Comparison of ENCODE assay signal across 9 mouse cellular contexts in genomic region chr4:125220314-125220713, GRCm38 (mm10).
DNase-seq lines count a peak whose midpoint lies in the region; ATAC-seq and TF ChIP-seq lines count a peak whose summit lies in the region.
"Had no signal": no experiment of that assay in that cellular context is flagged by ENCODE, and none has a peak within 500 bp of the region (broad histone marks: within the 10 kb centered on the region; RNA-seq: fewer than 3 reads in every experiment).

No protein-coding gene starts in this region.

- no peak overlapping the region for H3K4me3 ChIP-seq in intestine, postnatal 0 days (ENCODE audit: low read depth, low read length)
- H3K4me3 ChIP-seq: limb, embryonic 13.5 days had no signal

- H3K4me1 ChIP-seq in intestine, postnatal 0 days (replicated peaks; ENCODE audit: control insufficient read depth, insufficient read depth, low read length), result no peaks in the 10 kb centered on the region
- H3K4me1 ChIP-seq: limb, embryonic 13.5 days had no signal

- H3K36me3 ChIP-seq in intestine, postnatal 0 days (ENCODE audit: control insufficient read depth, insufficient read depth), result no peaks in the 10 kb centered on the region
- H3K36me3 ChIP-seq: limb, embryonic 13.5 days had no signal

- no peak overlapping the region for H3K9ac ChIP-seq in intestine, postnatal 0 days (ENCODE audit: low read depth, low read length)
- H3K9ac ChIP-seq: limb, embryonic 13.5 days had no signal

- TF ChIP-seq CTCF in intestine, postnatal 0 days (IDR thresholded peaks at IDR 0.05; ENCODE audit: low read depth), result peak; percentile 64

- H3K4me2 ChIP-seq in intestine, postnatal 0 days (replicated peaks; ENCODE audit: low read depth), result no peak overlapping the region
- H3K4me2 ChIP-seq: limb, embryonic 13.5 days had no signal

- no peaks in the 10 kb centered on the region for H3K9me3 ChIP-seq in intestine, postnatal 0 days (ENCODE audit: control insufficient read depth)

- H3K27ac ChIP-seq in intestine, postnatal 0 days (ENCODE audit: low read depth, low read length), result no peak overlapping the region
- H3K27ac ChIP-seq: limb, embryonic 13.5 days had no signal

- 27% methylated on average over 7 of the region's 7 CpGs for WGBS in intestine, postnatal 0 days

- no peak for DNase-seq in frontal cortex, postnatal 10 days (ENCODE audit: low spot score in 2 of 2)
- peak; percentile 25 for DNase-seq in right cerebral cortex, postnatal 14 days
- no peak for DNase-seq in right cerebral cortex, postnatal 36 days (ENCODE audit: low spot score in 2 of 2)
- peak; percentile 67 for DNase-seq in testis, postnatal 10 days (ENCODE audit: low spot score)
- no peak for DNase-seq in left cerebral cortex, postnatal 36 days (ENCODE audit: low spot score in 2 of 2)
- no peak for DNase-seq in gastrocnemius, adult 18-20 months (ENCODE audit: low spot score)

- no peaks in the 10 kb centered on the region; the same call in 1 of the 2 replicates for H3K27me3 ChIP-seq in intestine, postnatal 0 days (replicated peaks; ENCODE audit: control insufficient read depth, insufficient read depth, low read length)

- intact Hi-C loops in left cerebral cortex, postnatal 36 days (cut with DNase I), result loop anchor here (5.0 kb wide), 1 partner anchor 43 kb away; no protein-coding TSS in a partner anchor

- ATAC-seq in frontal cortex, adult (ENCODE audit: low TSS enrichment), result peak; percentile 55; the same call in 1 of the 2 replicates
- no peak for ATAC-seq in intestine, postnatal 0 days

Comparison
In these comparisons a context has a peak if more than half of its experiments do, and no peak if none do; other contexts are left out.
1. DNase-seq: peak in right cerebral cortex, postnatal 14 days (single experiment) and testis, postnatal 10 days (single experiment); none in frontal cortex, postnatal 10 days (0 of 2), right cerebral cortex, postnatal 36 days (0 of 2), left cerebral cortex, postnatal 36 days (0 of 2) and gastrocnemius, adult 18-20 months (single experiment).